Mouse (Mus musculus) A20 (cell line): Measurements from ENCODE around the gene Slc35c1.

ENCODE experiments used
- DNase-seq: peaks from one replicate; pipeline ENCODE4 v3.0.0-alpha.2; 2011; ENCODE audit warnings: low read depth, low spot score

Slc35c1 gene

DNA sequence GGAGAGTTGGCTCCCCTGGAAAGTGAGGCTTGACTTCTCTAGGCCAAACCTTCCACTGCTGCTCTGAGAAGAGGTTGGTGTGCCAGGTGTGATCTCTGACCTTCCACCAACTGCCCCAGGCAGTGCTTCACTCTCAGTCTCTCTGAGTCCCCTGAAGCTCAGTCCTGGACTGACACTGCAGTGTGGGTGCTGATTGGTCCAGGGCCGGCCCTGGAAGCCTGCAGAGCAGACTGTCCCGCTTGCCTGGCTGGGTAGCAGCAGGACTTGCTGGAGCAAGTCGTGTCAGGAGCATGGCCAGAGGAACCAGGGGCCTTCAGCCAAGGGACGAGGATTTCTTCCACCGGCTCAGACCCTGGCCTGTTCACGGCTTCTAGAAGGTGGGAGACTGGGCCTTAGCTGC, 55.6 kb downstream of the Slc35c1 start:
- no peak for DNase-seq

DNA sequence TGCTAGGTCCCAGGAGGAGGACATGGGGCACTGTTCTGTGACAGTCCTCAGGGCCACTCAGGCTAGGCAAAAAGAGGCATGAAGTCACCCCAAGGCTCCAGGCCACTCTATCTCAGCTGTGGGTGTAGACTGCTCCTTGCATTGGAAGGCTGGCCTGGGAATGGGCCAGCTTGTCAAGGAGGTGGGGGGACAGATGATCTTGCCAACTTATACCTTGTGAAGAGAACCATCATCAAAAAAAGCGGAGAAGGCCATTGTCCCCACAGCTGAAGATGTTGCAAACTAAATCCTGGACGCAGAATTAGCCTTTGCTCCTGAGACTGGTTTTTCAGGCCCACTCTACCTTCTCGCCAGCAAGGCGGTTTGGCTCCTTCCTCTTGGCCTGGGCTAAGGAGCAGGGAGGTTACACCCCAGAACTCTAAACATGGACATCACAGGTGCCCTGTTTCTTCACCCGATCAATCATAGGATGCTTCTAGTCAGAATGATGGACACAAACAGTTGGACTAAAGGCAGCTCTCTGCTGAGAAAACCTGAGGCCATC, 56.5 kb downstream of the Slc35c1 start:
- no peak for DNase-seq
